In genomic region chr7:117628791-117629190, GRCm38 (mm10) we compare ENCODE assay signal across 25 mouse cellular contexts.
DNase-seq lines count a peak whose midpoint lies in the region; ATAC-seq lines count a peak whose summit lies in the region.
"Had no signal": no experiment of that assay in that cellular context is flagged by ENCODE, and none has a peak within 500 bp of the region (broad histone marks: within the 10 kb centered on the region; RNA-seq: fewer than 3 reads in every experiment).

No protein-coding gene starts in this region.

- H3K27ac ChIP-seq in kidney, embryonic 14.5 days (ENCODE audit: low read depth, low read length) = no peak overlapping the region
- H3K27ac ChIP-seq: embryonic facial prominence, embryonic 13.5 days; hindbrain, embryonic 10.5 days; kidney, postnatal 0 days; liver, embryonic 13.5 days had no signal

- H3K4me3 ChIP-seq in kidney, embryonic 14.5 days (ENCODE audit: low read length) = no peak overlapping the region
- H3K4me3 ChIP-seq: embryonic facial prominence, embryonic 13.5 days; erythroblast, embryonic 14.5 days; heart, embryonic 12.5 days; hindbrain, embryonic 10.5 days; liver, embryonic 13.5 days had no signal

- ATAC-seq in kidney, embryonic 14.5 days (ENCODE audit: low FRiP score, low TSS enrichment) = no peak
- ATAC-seq: forebrain, embryonic 14.5 days had no signal

- H3K9ac ChIP-seq in kidney, embryonic 14.5 days (ENCODE audit: low read depth, low read length) = no peak overlapping the region
- H3K9ac ChIP-seq: embryonic facial prominence, embryonic 13.5 days; heart, embryonic 12.5 days; liver, embryonic 13.5 days had no signal

- H3K9me3 ChIP-seq in kidney, embryonic 14.5 days (ENCODE audit: control insufficient read depth, low read length) = no peaks in the 10 kb centered on the region
- H3K9me3 ChIP-seq: embryonic facial prominence, embryonic 13.5 days; heart, embryonic 12.5 days; hindbrain, embryonic 10.5 days; liver, embryonic 13.5 days had no signal

- H3K27me3 ChIP-seq in kidney, embryonic 14.5 days (ENCODE audit: control insufficient read depth, insufficient read depth, low read length) = no peaks in the 10 kb centered on the region
- H3K27me3 ChIP-seq: embryonic facial prominence, embryonic 13.5 days; heart, embryonic 12.5 days; liver, embryonic 13.5 days had no signal

- no peaks in the 10 kb centered on the region for H3K36me3 ChIP-seq in kidney, embryonic 14.5 days (ENCODE audit: control insufficient read depth, insufficient read depth, low read length)
- H3K36me3 ChIP-seq: embryonic facial prominence, embryonic 13.5 days; heart, embryonic 12.5 days; hindbrain, embryonic 10.5 days; liver, embryonic 13.5 days had no signal

- H3K4me2 ChIP-seq in kidney, embryonic 14.5 days (replicated peaks; ENCODE audit: low read depth, low read length) = no peak overlapping the region
- H3K4me2 ChIP-seq: embryonic facial prominence, embryonic 13.5 days; heart, embryonic 12.5 days; liver, embryonic 13.5 days; midbrain, embryonic 11.5 days had no signal

- 54% methylated on average over 3 of the region's 3 CpGs for WGBS in kidney, embryonic 14.5 days

- DNase-seq in cerebellum, postnatal 10 days = peak; percentile 46 to 69
- DNase-seq in cerebellum, adult 8-10 months = no peak
- peak; percentile 84 for DNase-seq in kidney, adult 11 months
- peak; percentile 39 for DNase-seq in right cerebral cortex, postnatal 25 days
- no peak for DNase-seq in right cerebral cortex, postnatal 36 days (ENCODE audit: low spot score in 2 of 2)
- no peak for DNase-seq in gastrocnemius, postnatal 4 days (ENCODE audit: low spot score in 2 of 2)
- DNase-seq in c-Kit-positive CD71-positive TER-119-positive erythroid progenitor cells, embryonic 14.5 days (ENCODE audit: low spot score) = no peak
- DNase-seq: adrenal gland, postnatal 10 days; cerebellum, postnatal 36 days; embryo, embryonic 11 days; gastrocnemius, postnatal 14 days; heart, adult 18-20 months; heart, postnatal 10 days; liver, embryonic 13.5 days; lung, adult 2 months; lung, postnatal 14 days; spleen, adult 18-20 months had no signal

- H3K4me1 ChIP-seq in kidney, embryonic 14.5 days (ENCODE audit: control insufficient read depth, insufficient read depth, low read length) = no peaks in the 10 kb centered on the region
- H3K4me1 ChIP-seq: embryonic facial prominence, embryonic 13.5 days; heart, embryonic 12.5 days; liver, embryonic 13.5 days had no signal

Comparison
In these comparisons a context has a peak if more than half of its experiments do, and no peak if none do; other contexts are left out.
1. DNase-seq: peak in cerebellum, postnatal 10 days (2 of 2), kidney, adult 11 months (single experiment) and right cerebral cortex, postnatal 25 days (single experiment); none in cerebellum, adult 8-10 months (single experiment), right cerebral cortex, postnatal 36 days (0 of 2), gastrocnemius, postnatal 4 days (0 of 2) and c-Kit-positive CD71-positive TER-119-positive erythroid progenitor cells, embryonic 14.5 days (single experiment).